Mouse (Mus musculus) MEL-GATA-1-ER (cell line): ENCODE data around the gene Aldh3a1.
"Not testable (repeated sequence)": the region's sequence is repeated elsewhere in the genome, so short reads cannot be mapped to it uniquely, and the experiment has no call there.

ENCODE experiments used
- DNase-seq: peaks from one replicate; pipeline ENCODE4 v3.0.0-alpha.2; 2012; ENCODE audit warnings: low read depth; ENCODE audit errors: extremely low read depth

Gene Aldh3a1

DNA sequence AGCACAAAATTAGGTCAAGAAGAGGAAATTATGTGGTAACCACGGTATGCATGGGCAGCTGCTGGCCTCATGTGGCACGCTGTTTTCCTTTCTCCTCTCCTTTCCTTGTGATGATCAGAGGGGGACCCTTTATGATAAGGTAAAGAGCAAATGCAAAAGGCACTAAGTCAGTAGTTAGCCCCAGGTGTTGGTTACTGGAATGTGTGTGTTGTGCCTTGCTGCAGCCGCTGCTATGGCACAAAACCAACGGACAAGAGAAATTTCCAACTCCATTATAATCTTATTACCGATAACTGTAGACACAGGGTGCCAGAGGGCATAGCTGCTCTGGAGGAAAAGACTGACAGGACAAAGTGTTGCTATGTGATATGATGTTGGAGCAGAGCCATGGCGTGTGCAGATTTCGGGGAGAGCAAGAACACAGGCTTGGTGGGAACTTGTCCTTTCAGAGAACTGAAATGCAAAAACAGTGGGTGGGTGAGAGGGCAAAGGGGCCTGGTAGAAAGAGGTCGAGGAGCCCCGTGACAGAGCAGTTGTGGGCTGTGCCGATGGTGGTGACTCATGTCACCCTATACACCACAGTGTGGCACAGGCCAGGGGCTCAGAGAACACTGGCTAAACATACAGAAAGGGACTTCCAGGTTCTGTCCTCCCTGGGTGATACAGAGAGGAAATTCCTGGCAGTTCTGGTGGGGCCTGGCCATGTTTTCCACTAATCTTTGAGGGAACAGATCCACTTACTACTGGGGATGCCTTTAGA is at the start of gene Aldh3a1:
TSS of gene Aldh3a1 (plus strand) at position 51 of the 760 bp plus-strand sequence.
- DNase-seq: no peak

DNA sequence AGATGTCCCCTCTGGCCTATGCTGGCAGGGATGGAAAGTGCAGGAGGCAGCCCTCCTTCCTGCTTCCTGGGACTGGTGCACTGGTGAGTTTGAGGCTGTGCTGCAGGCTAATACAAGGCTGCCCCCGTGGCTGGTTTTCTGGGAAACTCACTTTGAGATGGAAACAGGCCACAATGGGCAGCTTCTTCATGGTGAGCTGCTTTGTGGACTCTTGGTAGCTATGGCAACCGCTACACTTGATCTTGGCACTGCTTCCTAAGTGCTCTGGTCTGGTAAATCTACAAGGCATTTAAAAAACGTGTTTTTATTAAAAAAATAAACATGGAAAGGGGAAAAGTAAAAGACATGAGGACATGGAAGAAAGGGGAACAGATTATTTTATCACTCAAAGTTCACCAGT is 49.2 kb upstream of the Aldh3a1 start:
- DNase-seq: no peak

DNA sequence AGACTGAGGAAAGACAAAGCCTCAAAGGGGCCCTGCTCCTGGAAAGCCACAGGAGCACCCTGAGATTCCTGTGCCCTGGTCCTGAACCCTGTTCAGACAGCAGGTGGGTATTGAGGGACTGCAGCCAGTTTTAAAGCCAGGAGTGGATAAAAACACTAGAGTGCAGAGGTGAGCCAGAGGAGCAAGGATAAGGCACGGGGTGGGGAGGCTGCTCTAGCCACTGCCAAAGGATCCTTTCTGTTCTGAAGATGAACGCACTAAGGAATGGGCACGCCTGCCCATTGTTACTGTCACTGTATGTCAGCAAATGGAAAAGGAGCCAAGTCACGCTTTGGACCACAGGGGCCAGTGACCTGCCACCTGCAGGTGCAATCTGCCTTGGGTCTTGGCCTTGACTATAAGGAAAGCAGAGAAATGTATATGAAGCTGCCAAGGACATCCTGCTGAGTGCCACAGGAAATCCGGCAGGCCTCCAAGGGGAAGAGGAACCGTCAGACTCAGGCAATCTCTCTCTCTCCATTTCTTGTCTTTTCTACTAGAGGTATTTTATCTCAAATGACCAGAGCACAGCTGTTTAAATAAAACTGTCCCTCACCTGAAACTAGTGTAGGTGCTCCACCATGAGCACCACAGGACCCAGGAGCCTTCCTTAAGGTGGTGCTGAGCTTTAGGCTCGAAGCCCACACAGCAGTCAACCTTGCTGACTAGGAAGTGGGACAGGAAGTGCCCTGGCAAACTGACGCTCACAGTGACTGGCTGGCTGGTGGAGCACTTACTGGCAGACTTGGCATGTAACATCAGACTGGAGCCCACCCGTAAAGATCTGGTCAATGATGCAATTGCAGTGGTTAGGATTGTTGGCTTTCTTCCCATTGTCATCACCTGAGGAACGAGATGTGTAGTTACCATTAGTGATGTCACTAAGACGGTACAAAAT is 47.3 kb upstream of the Aldh3a1 start:
- no peak for DNase-seq

DNA sequence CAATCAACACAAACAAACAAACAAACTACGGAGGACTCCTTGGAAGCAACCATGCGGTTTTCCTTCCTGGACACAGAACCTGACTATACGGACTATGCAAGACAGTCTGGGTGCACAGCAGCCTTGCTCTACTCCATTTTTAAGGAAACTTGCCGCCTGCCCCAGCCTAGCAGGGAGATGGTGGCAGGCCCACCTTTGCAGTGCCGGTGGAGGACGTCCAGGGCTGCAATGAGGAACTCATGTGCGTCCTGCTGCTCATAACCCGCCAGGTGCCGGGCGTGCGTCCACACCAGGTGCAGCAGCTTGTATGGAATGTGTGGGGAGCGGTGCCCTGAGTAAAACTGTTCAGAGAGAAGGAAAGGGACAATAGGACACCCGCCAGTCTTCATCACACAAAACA is 46.2 kb upstream of the Aldh3a1 start:
- DNase-seq: no peak

DNA sequence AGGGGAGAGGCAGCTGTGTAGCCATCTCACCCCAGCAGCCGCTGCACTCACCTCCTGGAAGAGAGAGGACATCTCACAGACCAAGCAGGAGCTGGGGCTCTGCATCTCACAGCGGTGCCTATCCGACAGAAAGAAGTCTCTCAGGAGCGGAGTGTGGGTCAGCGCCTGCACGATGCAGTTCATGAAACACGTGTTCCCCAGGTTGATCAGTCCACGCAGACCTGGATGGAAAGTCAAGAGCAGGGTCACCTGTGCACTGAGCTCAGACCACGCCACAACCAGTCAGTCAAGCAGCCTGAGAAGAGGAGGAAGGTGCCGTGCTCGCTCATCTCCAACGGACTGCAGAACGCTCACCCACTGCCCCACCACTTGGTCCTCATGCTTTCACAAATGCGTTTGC is 44.6 kb upstream of the Aldh3a1 start:
- DNase-seq: no peak

DNA sequence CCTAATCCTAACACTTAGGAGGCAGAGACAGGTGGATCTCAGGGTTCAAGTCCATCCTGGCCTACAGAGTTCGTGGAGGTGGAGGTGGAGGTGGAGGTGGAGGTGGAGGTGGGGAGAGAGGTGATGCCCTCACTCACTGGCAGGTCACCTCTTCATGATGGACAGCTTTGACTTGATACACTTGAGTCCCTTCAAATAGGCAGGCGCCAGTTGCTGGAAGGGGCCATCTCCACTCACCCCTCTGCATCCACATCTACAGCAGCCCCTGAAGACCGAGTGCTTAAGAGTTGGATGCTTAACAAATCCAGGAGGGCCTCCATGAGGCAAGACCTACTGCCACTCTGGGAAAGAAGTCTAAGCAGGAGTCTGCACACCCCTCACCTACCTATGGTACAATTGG is 44.0 kb upstream of the Aldh3a1 start:
- no peak for DNase-seq

DNA sequence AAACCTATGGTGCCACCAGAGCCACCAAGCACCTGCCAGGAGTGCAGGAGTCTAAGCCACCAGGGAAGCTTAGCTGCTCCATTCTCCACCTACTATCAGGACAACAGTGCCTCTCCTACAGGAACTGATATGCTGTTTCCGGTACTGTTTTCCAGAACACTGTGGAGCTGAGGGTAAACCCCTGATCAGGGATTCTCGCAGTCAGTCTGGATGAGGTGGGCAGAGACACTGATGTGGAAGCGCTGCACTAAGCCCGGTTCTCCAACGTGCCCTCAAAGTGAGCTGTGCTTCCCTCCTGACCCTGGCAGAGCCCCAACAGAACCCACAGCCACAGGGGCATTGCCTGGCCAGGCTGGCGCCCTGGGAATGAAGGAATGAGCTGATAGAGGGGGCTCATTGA is 43.0 kb upstream of the Aldh3a1 start:
- DNase-seq: no peak

DNA sequence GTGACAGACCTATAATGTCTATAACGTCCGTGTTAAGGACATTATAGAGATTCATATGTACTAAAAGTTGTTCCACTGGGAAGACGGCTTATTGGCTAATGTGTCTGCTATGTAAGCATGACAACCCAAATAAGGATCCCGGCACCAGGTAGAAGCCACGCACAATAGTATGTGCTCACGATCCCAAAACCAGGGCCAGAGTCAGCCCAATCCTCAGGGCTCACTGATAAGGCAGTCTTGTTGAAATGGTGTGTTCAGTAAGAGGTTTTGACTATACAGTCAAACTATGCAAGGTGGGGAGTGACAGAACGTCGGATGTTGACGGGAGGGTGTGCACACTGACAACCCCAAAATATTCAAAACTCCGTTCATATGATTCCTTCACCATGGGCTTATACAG is 42.5 kb upstream of the Aldh3a1 start:
- no peak for DNase-seq

DNA sequence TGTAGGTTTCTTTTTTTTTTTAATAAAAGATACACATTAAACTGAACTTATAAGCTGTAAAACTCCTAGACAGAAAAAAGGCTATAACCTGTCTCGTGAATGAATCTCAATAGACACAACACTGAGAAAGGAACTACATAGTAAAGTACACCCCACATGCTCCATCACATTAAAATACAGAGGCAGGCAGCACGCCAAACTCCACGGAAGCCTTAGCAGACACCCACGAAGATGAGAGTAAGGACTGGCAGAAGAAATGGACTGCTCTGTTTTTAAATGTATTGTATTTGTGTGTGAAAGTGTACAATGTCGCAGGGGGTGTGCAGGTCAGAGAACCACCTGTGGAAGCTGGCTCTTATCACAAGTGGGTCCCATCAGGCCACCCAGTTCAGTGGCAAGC is 37.2 kb upstream of the Aldh3a1 start:
- DNase-seq: no peak

DNA sequence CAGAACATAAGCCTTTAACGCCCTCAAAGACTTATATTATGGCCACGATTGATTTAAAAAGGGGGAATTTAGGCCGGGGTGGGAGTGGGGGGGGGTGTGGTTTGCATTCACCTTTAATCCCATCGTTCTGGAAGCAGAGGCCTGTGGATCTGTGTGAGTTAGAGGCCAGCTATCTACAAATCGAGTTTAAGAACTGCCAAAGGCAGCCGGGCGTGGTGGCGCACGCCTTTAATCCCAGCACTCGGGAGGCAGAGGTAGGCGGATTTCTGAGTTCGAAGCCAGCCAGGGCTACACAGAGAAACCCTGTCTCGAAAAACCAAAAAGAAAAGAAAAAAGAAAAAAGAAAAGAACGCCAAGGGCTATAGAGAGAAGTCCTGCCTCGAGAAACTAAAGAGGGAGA is 33.9 kb upstream of the Aldh3a1 start:
- DNase-seq: not testable (repeated sequence)

DNA sequence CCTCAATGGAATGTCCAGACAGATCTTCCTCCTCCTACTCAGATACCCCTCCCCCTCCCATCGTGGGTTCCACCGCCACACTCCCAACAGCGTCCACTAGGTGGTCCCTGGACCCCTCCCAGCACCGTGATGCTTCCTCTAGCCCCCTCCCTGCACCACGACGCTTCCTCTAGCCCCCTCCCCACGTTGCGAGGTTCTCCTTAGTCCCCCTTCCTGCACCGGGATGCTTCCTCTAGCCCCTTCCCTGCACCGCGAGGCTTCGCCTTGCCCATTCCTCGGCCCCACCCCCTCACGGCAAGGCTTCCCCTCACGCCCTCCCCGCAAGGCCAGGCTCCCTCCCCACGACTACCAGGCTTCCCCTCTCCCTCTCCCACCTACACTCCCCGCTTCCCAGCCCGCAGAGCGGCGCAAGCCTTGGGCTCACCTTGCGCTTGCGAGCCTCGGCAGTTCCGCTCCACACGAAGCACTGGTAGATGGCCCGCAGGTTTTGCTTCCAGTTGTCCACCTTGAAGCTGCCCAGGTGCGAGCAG is 33.0 kb upstream of the Aldh3a1 start:
- no peak for DNase-seq

DNA sequence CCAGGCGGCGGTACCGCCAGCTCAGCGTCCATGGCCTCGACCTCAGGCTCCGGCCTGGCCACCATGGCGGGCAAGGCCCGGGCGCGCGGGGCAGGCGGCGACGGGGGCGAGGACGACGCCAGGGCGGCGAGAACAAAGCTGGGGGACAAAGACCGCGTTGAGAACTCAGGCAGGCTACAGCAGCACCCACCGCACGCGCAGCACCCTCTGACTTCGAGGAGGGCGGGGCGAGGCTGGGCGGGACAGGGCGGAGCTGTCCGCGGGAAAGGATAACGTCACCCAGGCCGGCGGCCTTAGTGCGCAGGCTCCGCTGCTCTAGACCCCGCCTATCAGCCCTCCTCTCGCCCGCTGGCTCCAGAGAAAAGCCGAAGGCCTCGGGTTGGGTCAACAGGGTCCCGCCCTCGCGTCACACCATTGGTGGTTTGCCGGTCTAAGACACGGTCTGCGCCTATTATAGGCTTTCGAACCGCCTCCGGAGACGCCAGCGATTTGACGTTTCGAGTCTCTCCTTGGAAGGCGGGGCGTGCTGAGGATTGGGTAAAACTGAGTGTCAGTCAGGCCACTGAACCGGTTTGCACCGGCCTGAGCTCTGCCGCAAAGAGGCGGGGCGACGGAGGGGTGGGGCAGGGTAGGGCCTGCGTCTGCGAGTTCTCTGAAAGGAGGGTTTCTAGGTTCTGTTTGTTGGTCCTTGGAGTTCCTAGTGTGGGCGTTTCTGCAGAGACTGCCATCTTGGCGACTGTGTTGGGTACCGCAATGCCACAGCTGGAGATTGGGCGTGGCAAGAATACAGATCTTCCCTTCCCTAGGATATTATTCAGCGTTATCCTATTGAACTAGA is 32.3 kb upstream of the Aldh3a1 start, which contains the start of gene Usp22:
TSS of gene Usp22 (minus strand) at position 235 of the 838 bp plus-strand sequence.
- peak; percentile 98 for DNase-seq

DNA sequence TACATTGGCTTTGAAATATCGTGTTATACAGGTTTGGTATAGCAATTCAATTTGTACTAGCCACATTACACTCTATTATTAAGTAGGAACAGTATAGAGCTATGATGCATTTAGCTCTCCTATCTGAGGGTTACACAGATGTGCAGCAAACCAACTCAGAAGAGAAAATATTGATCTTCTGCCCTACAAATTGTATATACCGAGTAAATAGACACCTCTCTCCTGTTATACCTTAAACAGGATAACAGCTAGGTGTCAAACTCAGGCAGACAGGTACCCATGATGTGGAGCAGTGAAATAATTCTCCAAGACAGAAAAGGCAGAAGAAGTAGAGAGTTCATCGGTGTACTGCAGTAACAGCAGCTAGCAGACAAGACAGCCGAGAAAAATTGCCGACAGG is 31.6 kb upstream of the Aldh3a1 start:
- no peak for DNase-seq

DNA sequence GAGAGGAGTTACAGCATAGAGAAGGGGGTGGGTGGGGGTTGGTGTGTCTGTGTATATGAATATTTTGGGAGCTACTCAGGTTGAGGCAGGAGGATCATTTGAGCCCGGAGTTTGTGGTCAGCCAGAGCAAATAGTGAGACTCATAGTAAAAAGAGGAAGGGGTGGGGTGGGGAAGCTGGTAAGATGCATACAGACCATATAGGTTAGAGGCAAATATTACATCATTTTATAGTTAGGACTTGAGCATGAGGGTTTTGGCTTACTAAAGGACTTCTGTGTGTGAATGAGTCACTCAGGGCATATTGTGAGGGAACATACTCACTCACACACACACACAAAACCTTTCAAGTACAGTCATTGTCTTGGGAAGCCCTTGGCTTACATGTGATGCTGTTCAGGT is 31.0 kb upstream of the Aldh3a1 start:
- DNase-seq: peak; percentile 69

DNA sequence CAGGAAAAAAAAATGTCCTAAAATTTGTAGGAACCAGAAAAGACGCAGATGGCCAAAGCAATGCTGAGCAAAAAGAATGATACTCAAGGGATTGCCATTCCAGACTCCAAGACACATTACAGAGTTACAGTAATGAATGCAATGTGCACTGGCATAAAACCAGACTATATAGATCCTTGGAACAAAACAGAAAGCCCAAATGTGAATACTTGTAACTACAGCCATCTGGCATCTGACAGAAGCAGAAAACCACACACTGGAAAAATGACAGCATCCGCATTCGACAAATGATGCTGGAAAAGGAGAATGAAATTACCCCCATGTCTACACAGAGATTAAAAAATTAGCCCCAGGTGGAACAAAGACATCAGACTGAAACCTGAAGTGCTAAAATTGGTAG is 27.0 kb upstream of the Aldh3a1 start:
- no peak for DNase-seq

DNA sequence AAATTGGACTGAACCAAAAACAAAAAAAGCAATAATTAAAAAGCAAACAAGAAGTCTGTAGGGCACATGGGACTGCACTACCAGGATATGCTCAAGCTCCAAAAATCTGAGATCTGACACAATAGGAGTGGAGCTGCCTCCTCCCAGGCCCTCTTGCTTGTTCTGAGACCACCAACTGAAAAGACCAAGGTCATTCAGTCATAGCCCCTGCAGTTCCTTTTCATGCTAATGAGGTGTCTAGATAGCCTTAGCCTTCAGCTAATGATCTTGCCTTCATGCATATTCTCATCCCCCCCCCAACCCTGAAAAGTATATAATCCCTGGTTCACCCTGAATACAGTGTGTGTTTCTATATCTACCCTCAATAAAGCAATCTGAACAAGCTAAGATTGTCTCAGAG is 25.7 kb upstream of the Aldh3a1 start:
- DNase-seq: no peak

DNA sequence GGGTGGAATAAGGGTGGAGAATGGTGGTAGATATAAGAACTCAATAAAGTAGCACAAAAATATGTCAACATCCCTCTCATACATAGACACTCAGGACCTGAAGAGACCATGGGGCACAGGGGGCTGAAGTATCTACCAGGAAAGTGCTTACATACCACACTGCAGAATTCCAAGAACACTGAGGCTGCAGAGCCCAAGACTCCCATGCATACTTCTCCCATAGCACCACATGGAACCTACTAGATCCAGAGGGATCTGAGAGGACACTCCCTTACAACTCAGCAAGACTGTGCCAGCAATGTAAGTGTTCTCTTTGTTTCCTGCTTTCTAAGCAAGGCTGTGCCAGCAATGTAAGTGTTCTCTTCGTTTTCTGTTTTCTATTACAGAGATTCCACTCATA is 23.5 kb upstream of the Aldh3a1 start:
- DNase-seq: no peak

DNA sequence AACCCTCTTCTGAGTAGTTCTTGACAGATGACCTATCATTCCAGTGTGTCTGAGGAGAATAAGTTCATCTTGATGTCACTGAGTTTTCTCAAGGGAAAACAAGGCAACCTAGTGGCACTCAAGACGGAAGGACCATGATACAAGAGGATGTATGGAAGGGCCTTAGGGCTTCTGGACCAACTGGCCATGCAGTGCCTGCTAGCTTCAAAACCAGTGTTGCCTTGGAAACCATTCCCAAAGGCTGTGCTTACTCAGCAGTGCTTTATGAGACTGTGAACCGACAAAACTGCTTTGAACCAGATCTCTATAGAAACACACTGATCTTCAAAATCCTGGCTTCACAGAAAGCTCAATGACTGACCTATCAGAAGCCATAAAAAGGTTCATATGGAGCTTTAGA is 16.6 kb upstream of the Aldh3a1 start:
- no peak for DNase-seq

DNA sequence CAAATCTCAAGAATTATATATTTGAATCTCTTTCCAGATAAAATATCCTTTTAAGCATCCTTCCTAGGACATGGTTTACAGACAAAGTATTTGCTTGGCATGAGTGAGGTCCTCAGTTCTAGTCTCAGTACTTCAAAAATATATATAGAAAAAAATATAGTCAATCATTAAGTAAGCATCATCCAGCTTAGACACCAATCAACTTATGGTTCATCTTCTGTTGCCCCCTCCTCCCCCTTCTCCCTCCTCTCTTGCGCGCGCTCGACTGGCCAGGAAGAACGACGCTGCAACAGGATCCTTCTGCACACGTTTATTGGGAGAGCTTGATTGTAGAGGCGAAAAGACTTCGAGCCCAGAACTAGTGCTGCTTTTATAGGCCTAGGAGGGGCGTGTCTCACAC is 15.2 kb upstream of the Aldh3a1 start:
- not testable (repeated sequence) for DNase-seq

DNA sequence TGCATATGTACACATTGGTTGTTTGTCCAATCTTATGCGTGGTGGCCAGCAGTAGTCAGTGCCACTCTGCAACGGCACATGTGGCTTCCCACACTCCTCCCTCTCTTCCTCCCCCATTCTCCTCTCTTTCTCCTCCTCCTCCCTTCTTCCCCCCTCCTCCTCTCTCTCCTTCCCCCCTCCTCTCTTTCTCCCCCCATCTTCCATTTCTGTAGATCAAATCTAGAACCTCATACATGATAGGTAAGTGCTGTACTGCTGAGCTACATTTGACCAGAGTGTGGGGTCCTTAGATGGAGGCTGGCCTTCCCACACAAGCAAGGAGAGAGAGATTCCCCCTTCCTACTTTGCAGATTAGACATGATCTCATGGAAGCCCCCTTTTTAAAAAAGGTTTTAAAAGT is 14.6 kb upstream of the Aldh3a1 start:
- DNase-seq: no peak

DNA sequence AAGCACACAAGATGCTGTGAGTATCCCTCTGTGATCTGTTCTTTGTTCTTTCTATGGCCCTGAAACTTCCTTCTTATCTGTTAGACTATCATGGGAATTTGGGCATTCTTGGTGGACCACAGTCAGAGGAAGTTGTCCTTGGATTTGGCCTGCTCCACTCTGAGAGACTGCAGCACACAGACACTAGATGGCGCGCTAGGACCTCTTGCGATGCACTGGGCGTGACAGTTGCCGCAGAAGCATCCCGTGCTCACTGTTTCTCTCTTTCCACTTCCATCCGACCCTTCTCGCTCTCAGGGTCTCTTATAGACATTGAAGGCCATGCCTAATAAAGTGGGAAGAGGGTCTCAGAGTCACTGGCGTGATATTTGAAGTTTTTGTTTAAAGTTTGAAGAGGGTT is 13.9 kb upstream of the Aldh3a1 start:
- DNase-seq: peak; percentile 57
